Mouse (Mus musculus): ENCODE measurements around the gene Nlrp10.

GRCm38 (mm10) chr7:108934836-108935235 lies 4.9 kb upstream of the Nlrp10 start:
- no peak for TF ChIP-seq CTCF (IDR thresholded peaks at IDR 0.05; ENCODE audit: low read depth)
- TF ChIP-seq EP300 (IDR thresholded peaks at IDR 0.05; ENCODE audit: low read depth) = no peak
